In genomic region chr9:60939858-60940804, GRCm38 (mm10) we compare ENCODE assay signal across 7 mouse cellular contexts.
A peak's percentile ranks its signal among the peaks of the same experiment; 100 is the strongest.
DNase-seq lines count a peak whose midpoint lies in the region; ATAC-seq and TF ChIP-seq lines count a peak whose summit lies in the region.

No protein-coding gene starts in this region.

- H3K4me2 ChIP-seq in kidney, embryonic 14.5 days (replicated peaks; ENCODE audit: low read depth, low read length), result no peak overlapping the region
- H3K4me2 ChIP-seq in limb, embryonic 14.5 days (replicated peaks; ENCODE audit: low read depth, low read length, severe bottlenecking), result peak overlapping the region; percentile 34
- H3K4me2 ChIP-seq in stomach, embryonic 14.5 days (replicated peaks; ENCODE audit: low read depth, low read length), result no peak overlapping the region

- no peak overlapping the region for H3K27ac ChIP-seq in kidney, embryonic 14.5 days (ENCODE audit: low read depth, low read length)
- H3K27ac ChIP-seq in limb, embryonic 14.5 days (replicated peaks; ENCODE audit: low read depth, low read length), result peak overlapping the region; percentile 64
- peak overlapping the region; percentile 21; the same call in 1 of the 2 replicates for H3K27ac ChIP-seq in stomach, embryonic 14.5 days (ENCODE audit: low read length)

- H3K9me3 ChIP-seq in kidney, embryonic 14.5 days (ENCODE audit: control insufficient read depth, low read length), result no peaks in the 10 kb centered on the region; the same call in 1 of the 2 replicates
- H3K9me3 ChIP-seq in limb, embryonic 14.5 days (ENCODE audit: control insufficient read depth, low read length), result 0 out of 2 replicates have a peak, but pooled peaks cover 3% of the 10 kb centered on the region
- no peaks in the 10 kb centered on the region for H3K9me3 ChIP-seq in stomach, embryonic 14.5 days (ENCODE audit: control insufficient read depth, low read depth, low read length)

- WGBS in kidney, embryonic 14.5 days, result 20% methylated on average over 18 of the region's 18 CpGs
- 15% methylated on average over 18 of the region's 18 CpGs for WGBS in limb, embryonic 14.5 days
- 23% methylated on average over 18 of the region's 18 CpGs for WGBS in stomach, embryonic 14.5 days

- H3K4me3 ChIP-seq in kidney, embryonic 14.5 days (ENCODE audit: low read length), result no peak overlapping the region
- H3K4me3 ChIP-seq in limb, embryonic 14.5 days (replicated peaks; ENCODE audit: low read length), result no peak overlapping the region
- H3K4me3 ChIP-seq in stomach, embryonic 14.5 days (ENCODE audit: low read depth, low read length), result no peak overlapping the region

- H3K36me3 ChIP-seq in kidney, embryonic 14.5 days (ENCODE audit: control insufficient read depth, insufficient read depth, low read length), result no peaks in the 10 kb centered on the region
- H3K36me3 ChIP-seq in limb, embryonic 14.5 days (ENCODE audit: control insufficient read depth, insufficient read depth, low read length), result no peaks in the 10 kb centered on the region
- H3K36me3 ChIP-seq in stomach, embryonic 14.5 days (ENCODE audit: control insufficient read depth, insufficient read depth, low read length), result no peaks in the 10 kb centered on the region

- no peak for TF ChIP-seq POLR2A in limb, embryonic 14.5 days (IDR thresholded peaks at IDR 0.05; ENCODE audit: borderline replicate concordance, extremely low read depth, insufficient read depth, insufficient read length)

- no peak overlapping the region for H3K9ac ChIP-seq in kidney, embryonic 14.5 days (ENCODE audit: low read depth, low read length)
- no peak overlapping the region for H3K9ac ChIP-seq in limb, embryonic 14.5 days (ENCODE audit: low read depth, low read length, severe bottlenecking)
- no peak overlapping the region for H3K9ac ChIP-seq in stomach, embryonic 14.5 days (replicated peaks; ENCODE audit: low read depth, low read length)

- no peaks in the 10 kb centered on the region for H3K4me1 ChIP-seq in kidney, embryonic 14.5 days (ENCODE audit: control insufficient read depth, insufficient read depth, low read length)
- peaks cover 11% of the 10 kb centered on the region for H3K4me1 ChIP-seq in limb, embryonic 14.5 days (ENCODE audit: control insufficient read depth, insufficient read depth, low read length)
- peaks cover 8% of the 10 kb centered on the region; the same call in 1 of the 2 replicates for H3K4me1 ChIP-seq in stomach, embryonic 14.5 days (ENCODE audit: control insufficient read depth, insufficient read depth, low read length)

- H3K27me3 ChIP-seq in kidney, embryonic 14.5 days (ENCODE audit: control insufficient read depth, insufficient read depth, low read length), result no peaks in the 10 kb centered on the region
- no peaks in the 10 kb centered on the region for H3K27me3 ChIP-seq in limb, embryonic 14.5 days (ENCODE audit: control insufficient read depth, insufficient read depth, low read length)
- H3K27me3 ChIP-seq in stomach, embryonic 14.5 days (ENCODE audit: control insufficient read depth, insufficient read depth, low read length), result no peaks in the 10 kb centered on the region

- ATAC-seq in kidney, embryonic 14.5 days (ENCODE audit: low FRiP score, low TSS enrichment), result peak; percentile 95
- peak; percentile 98 for ATAC-seq in limb, embryonic 14.5 days (ENCODE audit: low FRiP score, low read depth)
- ATAC-seq in stomach, embryonic 14.5 days (ENCODE audit: insufficient number of reproducible peaks, insufficient read depth, low FRiP score, low read depth), result peak; percentile 94

- DNase-seq in adrenal gland, adult 8-10 months, result peak; percentile 43
- DNase-seq in embryo, embryonic 10 days (ENCODE audit: low spot score), result peak; percentile 94
- peak; percentile 93 to 96 for DNase-seq in gastrocnemius, postnatal 4 days (ENCODE audit: low spot score in 2 of 2)
- peak; percentile 96 for DNase-seq in limb, embryonic 14.5 days (ENCODE audit: low spot score)
- DNase-seq in neural tube, embryonic 10.5 days (ENCODE audit: extremely low spot score, low spot score), result peak; percentile 97

Comparison
In these comparisons a context has a peak if more than half of its experiments do, and no peak if none do; other contexts are left out.
1. DNase-seq: peak in every context shown above with its lines; median percentile 97 in neural tube, embryonic 10.5 days; 96 in limb, embryonic 14.5 days; 94 in gastrocnemius, postnatal 4 days; 94 in embryo, embryonic 10 days; 43 in adrenal gland, adult 8-10 months.